Mouse (Mus musculus) MEL (cell line): ENCODE data around the gene Foxp2.

Experiments
- CTCF ChIP-seq, 3 experiments: IDR thresholded peaks in 2 of 3; conservative IDR thresholded peaks in 1 of 3; 2 replicates each; pipeline ENCODE4 v1.5.1; 2011 to 2012; ENCODE audit warnings: low read length in 3 of 3, low read depth in 2 of 3, mild to moderate bottlenecking in 2 of 3, improper control_type of control experiment in 1 of 3, inconsistent platforms in 1 of 3, mixed read lengths in 1 of 3, moderate library complexity in 1 of 3; ENCODE audit not compliant: control insufficient read depth in 1 of 3, insufficient read depth in 1 of 3, poor library complexity in 1 of 3, severe bottlenecking in 1 of 3
- EP300 ChIP-seq, 2 experiments: IDR thresholded peaks; 2 replicates each; pipeline ENCODE4 v1.6.1; 2011; ENCODE audit warnings: improper control_type of control experiment in 2 of 2, low read length in 2 of 2, low read depth in 1 of 2, mild to moderate bottlenecking in 1 of 2
- MEF2A ChIP-seq: IDR thresholded peaks from 2 replicates; pipeline ENCODE4 v1.6.1; 2014; ENCODE audit warnings: low read depth, mild to moderate bottlenecking, inconsistent platforms, low read length, improper control_type of control experiment; ENCODE audit not compliant: poor library complexity, insufficient replicate concordance, severe bottlenecking; ENCODE audit errors: extremely low read depth
- MXI1 ChIP-seq: IDR thresholded peaks from 2 replicates; pipeline ENCODE4 v1.6.1; 2011; ENCODE audit warnings: mild to moderate bottlenecking, low read depth, low read length, improper control_type of control experiment

DNA sequence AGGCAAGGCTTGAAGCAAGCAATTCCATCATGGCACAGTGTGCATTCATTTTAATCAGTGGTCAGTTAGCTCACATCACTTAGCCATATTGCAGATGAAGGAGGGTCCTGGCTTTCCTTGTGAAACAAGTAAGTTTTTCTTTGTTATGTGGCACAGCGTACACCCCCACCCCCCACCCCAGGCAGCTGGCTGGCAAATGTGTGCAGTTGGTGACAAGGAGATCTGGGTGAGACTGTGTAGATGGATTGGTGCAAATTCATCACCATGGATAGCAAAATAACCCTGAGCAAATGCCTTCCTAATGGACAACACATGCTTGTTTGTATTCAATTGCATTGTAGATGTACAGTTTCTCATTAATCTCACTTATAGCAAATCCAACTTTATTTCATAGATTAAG, 240.9 kb downstream of the Foxp2 start:
- TF ChIP-seq MXI1 (no peak), EP300 (IDR thresholded peaks at IDR 0.05; ENCODE audit: low read depth in 1 of 2, low read length in 2 of 2) (no peak), CTCF (IDR thresholded peaks at IDR 0.05 in 2 of 3, conservative IDR thresholded peaks at IDR 0.05 in 1 of 3; ENCODE audit: control insufficient read depth in 1 of 3, insufficient read depth in 1 of 3, low read depth in 2 of 3, low read length in 3 of 3, poor library complexity in 1 of 3, severe bottlenecking in 1 of 3) (no peak), MEF2A (no peak)
